Mouse (Mus musculus) spleen, adult 2 months (tissue): ENCODE measurements around the gene Rhebl1.

Experiments
- CTCF ChIP-seq: fragments of 200-500 bp; IDR thresholded peaks from 2 replicates; pipeline ENCODE4 v1.5.1; 2011; ENCODE audit warnings: mild to moderate bottlenecking, inconsistent platforms; ENCODE audit not compliant: insufficient read depth, insufficient read length, insufficient replicate concordance; ENCODE audit errors: extremely low read depth
- POLR2A ChIP-seq: fragments of 200-500 bp; IDR thresholded peaks from 2 replicates; pipeline ENCODE4 v1.6.1; 2011; ENCODE audit warnings: low read depth, low read length, inconsistent platforms

- TF ChIP-seq POLR2A = no peak
- no peak for TF ChIP-seq CTCF
Measured at GRCm38 (mm10) chr15:98884106-98884505, 10.2 kb downstream of the Rhebl1 start.
